Mouse (Mus musculus) heart, postnatal 0 days (tissue): ENCODE measurements at regions not wholly inside any gene's neighbourhood (a gene's known extent, or its start where the extent isn't known, plus 50 kb on each side); places are given as distances from the start of the nearest gene placed in this dataset.

ENCODE experiments used
- CTCF ChIP-seq: IDR thresholded peaks from 2 replicates; pipeline ENCODE4 v1.5.1; 2016; ENCODE audit warnings: antibody characterized with exemption, control low read depth, low read depth
- EP300 ChIP-seq: IDR thresholded peaks from 2 replicates; pipeline ENCODE4 v1.6.1; 2016; ENCODE audit warnings: antibody characterized with exemption, low read depth

GRCm38 (mm10) chr11:41063570-41063969 is 308.5 kb upstream of the Ccng1 start:
- TF ChIP-seq CTCF = no peak
- TF ChIP-seq EP300 = no peak
